Mouse (Mus musculus) thymus, adult 2 months (tissue): Measurements from ENCODE around the gene Fam198a. TPM values are rescaled to one million over a fixed set of nuclear protein-coding genes. Genes with fewer than 3 reads are reported as not detected.

Experiments used
- DNase-seq: peaks from one replicate; pipeline ENCODE4 v3.0.0; 2021
- H3K27ac ChIP-seq: fragments of 200-500 bp; 2 replicates; pipeline ENCODE4 v1.5.1; 2012; ENCODE audit warnings: low read length, control low read depth; ENCODE audit not compliant: control insufficient read depth, insufficient read depth
- H3K27me3 ChIP-seq: fragments of 200-500 bp; 2 replicates; pipeline ENCODE4 v1.6.1; 2012; ENCODE audit warnings: mild to moderate bottlenecking, low read length, moderate library complexity, mixed read lengths; ENCODE audit not compliant: control insufficient read depth, insufficient read depth
- H3K36me3 ChIP-seq: fragments of 200-500 bp; 2 replicates; pipeline ENCODE4 v1.6.1; 2012; ENCODE audit warnings: mild to moderate bottlenecking, low read length, moderate library complexity; ENCODE audit not compliant: control insufficient read depth, insufficient read depth
- H3K4me1 ChIP-seq: fragments of 200-500 bp; replicated peaks from 2 replicates; pipeline ENCODE4 v1.6.1; 2012; ENCODE audit warnings: low read length; ENCODE audit not compliant: control insufficient read depth, insufficient read depth
- H3K4me3 ChIP-seq: fragments of 200-500 bp; 2 replicates; pipeline ENCODE4 v1.5.1; 2012; ENCODE audit warnings: mild to moderate bottlenecking, low read length, control low read depth, moderate library complexity; ENCODE audit not compliant: control insufficient read depth, insufficient read depth
- CTCF ChIP-seq: fragments of 200-500 bp; IDR thresholded peaks from 2 replicates; pipeline ENCODE4 v1.5.1; 2012; ENCODE audit warnings: mild to moderate bottlenecking, control low read depth, low read length, moderate library complexity, borderline replicate concordance; ENCODE audit not compliant: control insufficient read depth, poor library complexity, insufficient read depth; ENCODE audit errors: extremely low read depth
- POLR2A ChIP-seq: fragments of 200-500 bp; IDR thresholded peaks from 2 replicates; pipeline ENCODE4 v1.6.1; 2012; ENCODE audit warnings: mild to moderate bottlenecking, low read length, control low read depth, moderate library complexity; ENCODE audit not compliant: control insufficient read depth, poor library complexity, insufficient read depth; ENCODE audit errors: extremely low read depth
- WGBS: fragments of 180-500 bp; shearing (Covaris S2); methylation state at CpG from one replicate; pipeline ENCODE4 v1.1.7; 2018; 5-methylcytosine and 5-hydroxymethylcytosine counted together
- polyA plus RNA-seq: library from polyadenylated mRNA; depleted of rRNA; stranded (reverse); fragments of >200 nt; gene quantifications from 2 replicates; pipeline ENCODE4 v1.2.3, GENCODE M21; 2012; rRNA removed

Fam198a gene
- polyA plus RNA-seq, 1 experiment: 0.69 TPM

DNA sequence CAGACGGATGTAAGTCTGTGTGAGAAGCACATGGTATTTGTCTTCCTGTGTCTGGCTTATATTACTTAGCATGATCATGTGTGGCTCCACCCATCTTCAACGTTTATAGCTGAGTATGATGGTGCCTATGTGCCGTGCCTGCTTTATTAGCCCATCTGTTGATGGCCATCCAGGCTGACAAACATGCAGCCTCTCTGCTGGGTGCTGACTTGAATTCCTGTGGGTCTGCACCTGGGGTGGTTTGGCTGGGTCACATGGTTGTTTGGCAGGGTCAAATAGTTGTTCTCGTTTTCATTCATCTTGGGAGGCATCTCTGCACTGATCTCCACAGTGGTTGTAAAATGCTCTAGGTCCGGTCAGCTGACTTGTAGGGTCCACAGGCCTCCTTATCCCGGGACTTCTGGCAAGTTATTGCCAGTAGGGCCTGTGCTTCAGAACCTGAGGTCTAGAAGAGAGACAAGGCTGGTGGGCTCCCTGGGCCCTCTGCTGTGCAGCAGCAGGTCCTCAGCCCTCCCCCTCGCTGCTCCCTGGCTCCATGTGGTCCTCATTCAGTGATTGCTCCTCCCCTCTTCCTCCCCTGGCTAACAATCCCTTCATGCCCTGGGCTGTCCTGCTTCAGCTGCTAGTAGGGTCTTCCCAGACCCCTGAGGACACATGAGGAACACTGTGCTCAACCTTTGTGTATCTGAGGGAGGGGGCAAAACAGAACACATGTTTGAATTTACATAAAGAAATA is 75.2 kb downstream of the Fam198a start:
- Histone ChIP-seq H3K27me3 (no peaks in the 10 kb centered on the region), H3K4me1 (no peaks in the 10 kb centered on the region), H3K27ac (no peak overlapping the region), H3K4me3 (no peak overlapping the region), H3K36me3 (no peaks in the 10 kb centered on the region)
- DNase-seq: no peak
- TF ChIP-seq POLR2A: no peak
- no peak for TF ChIP-seq CTCF
- WGBS: 80% methylated on average over 7 of the region's 7 CpGs

DNA sequence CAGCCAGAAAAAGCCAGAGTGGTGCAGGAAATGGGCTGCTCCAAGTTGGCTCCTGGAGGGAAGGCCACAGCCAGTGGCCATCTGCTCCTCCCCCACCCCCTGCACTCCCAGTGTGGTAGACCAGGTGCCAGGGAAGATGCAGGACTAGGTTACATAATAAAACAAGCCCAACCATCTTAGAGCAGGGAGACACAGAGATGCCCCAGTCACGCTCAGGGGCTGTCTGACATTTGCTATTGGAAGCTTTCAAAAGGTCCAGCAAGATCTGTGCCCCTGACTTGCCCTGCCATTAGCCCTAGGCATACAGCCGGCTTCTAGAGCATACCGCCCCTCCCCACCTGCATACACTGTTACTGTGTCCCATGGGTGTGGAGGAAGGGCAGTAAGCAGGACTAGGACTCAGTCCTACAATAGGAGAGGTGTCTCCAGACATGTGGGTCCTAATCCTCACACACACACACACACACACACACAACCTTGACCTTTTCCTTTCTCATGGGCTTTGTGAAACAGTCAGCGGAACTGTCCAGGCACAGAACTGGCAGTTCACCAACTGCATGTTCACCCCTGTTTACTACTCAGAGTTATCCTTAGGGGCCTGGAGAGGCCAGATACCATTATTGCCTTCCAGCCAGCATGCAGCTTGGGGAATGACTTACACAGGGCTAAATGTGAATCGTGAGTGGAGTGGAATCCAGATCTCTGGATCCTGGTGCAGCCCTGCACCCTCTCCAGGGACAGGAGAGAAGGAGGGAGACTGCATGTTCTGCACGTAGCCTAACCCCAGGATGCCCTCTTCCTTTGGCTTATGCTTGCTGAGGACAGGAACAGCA is 76.5 kb downstream of the Fam198a start:
- WGBS: 91% methylated on average over 6 of the region's 6 CpGs
- no peak for TF ChIP-seq CTCF
- TF ChIP-seq POLR2A: no peak
- Histone ChIP-seq H3K27ac (no peak overlapping the region), H3K27me3 (no peaks in the 10 kb centered on the region), H3K36me3 (no peaks in the 10 kb centered on the region), H3K4me1 (no peaks in the 10 kb centered on the region), H3K4me3 (no peak overlapping the region)
- DNase-seq: no peak

DNA sequence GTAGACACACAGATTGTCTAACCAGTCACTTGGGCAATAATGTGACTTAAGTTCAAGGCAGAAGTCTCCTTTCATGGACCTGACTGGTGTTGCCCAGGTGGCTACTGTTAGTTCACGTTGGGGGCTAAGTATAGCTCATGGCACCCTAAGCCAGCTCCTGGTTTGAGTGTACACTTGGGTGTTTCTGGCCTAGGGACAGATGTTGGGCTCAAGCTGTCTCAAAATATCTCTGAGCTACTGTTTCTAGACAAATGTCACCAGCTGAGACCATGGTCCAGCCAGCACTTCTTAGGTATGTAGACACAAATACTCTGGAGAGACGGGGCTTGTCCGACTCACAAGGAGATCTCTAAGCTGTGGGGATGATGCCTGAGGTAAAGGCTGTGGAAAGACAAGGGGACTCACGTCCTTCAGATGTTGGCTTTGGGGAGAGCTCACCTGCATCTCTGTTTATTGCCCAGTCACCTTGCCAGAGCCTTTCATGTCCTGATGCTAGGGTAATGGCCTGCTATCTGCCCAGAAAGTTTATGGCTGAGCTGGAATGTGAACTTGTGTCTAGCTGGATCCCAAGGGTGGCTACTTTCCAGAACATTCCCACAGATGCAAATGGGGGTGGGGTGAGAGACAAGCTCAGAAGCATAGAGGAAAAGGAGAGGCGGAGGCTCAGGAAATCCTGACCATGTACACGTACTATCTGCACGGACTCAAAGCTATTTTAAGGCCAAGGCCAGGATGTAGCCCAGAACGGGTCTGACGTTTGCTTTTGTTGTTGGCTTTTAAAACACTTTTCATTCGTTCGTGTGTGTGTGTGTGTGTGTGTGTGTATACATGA is 77.3 kb downstream of the Fam198a start:
- Histone ChIP-seq H3K4me3 (no peak overlapping the region), H3K4me1 (no peaks in the 10 kb centered on the region), H3K27me3 (no peaks in the 10 kb centered on the region), H3K27ac (no peak overlapping the region), H3K36me3 (no peaks in the 10 kb centered on the region)
- no peak for TF ChIP-seq POLR2A
- TF ChIP-seq CTCF: no peak
- no peak for DNase-seq
- 67% methylated on average over 11 of the region's 11 CpGs for WGBS

DNA sequence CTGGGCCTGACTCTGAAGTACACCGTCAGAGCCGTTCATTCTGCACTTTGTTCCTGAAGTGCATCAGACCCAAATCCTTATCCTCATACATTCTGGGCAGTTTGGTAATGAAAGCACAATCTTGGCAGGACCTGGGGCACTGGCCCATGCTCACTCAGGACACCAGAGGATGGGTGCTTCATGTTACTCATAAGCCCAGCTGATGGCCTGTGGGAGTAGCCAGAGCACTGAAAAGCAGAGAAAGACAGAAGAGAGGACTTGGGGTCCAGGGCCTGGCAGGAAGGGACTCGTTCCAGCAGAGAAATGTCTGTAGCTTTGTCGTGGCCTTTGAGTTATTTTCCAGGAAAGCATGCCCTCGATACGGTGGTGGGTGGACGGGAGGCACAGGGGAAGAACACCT is 79.0 kb downstream of the Fam198a start:
- TF ChIP-seq POLR2A: no peak
- no peak for TF ChIP-seq CTCF
- Histone ChIP-seq H3K27me3 (no peaks in the 10 kb centered on the region), H3K36me3 (no peaks in the 10 kb centered on the region), H3K4me3 (no peak overlapping the region), H3K27ac (no peak overlapping the region), H3K4me1 (no peaks in the 10 kb centered on the region)
- DNase-seq: no peak
- WGBS: 95% methylated on average over 7 of the region's 7 CpGs

Other genes starting within 250 kb of the Fam198a start
- 43.6 and 49.2 TPM in 2 replicates for gene Sec22c, start 245.5 kb upstream of the Fam198a start, polyA plus RNA-seq
- gene Ss18l2, start 240.7 kb upstream of the Fam198a start, polyA plus RNA-seq: 18.2 and 28.4 TPM in 2 replicates
- gene Nktr, start 231.8 kb upstream of the Fam198a start, polyA plus RNA-seq: 93.3 and 95.4 TPM in 2 replicates
- 6.9 and 12.2 TPM in 2 replicates for gene Zfp651, start 191.7 kb upstream of the Fam198a start, polyA plus RNA-seq
- gene Klhl40, start 173.4 kb upstream of the Fam198a start, polyA plus RNA-seq: 0.89 and 0.93 TPM in 2 replicates
- 1.1 and 12.5 TPM in 2 replicates for gene Hhatl, start 158.5 kb upstream of the Fam198a start, polyA plus RNA-seq
- 0.18 and 0.34 TPM in 2 replicates for gene Ccdc13, start 111.5 kb upstream of the Fam198a start, polyA plus RNA-seq
- gene Higd1a, start 92.6 kb upstream of the Fam198a start, polyA plus RNA-seq: 9.1 and 17.6 TPM in 2 replicates
- 0.99 and 1.0 TPM in 2 replicates for gene Ackr2, start 52.6 kb upstream of the Fam198a start, polyA plus RNA-seq
- 0.74 and 1.6 TPM in 2 replicates for gene Cyp8b1, start 34.7 kb upstream of the Fam198a start, polyA plus RNA-seq
- gene Pomgnt2, start 46.1 kb downstream of the Fam198a start, polyA plus RNA-seq: 15.2 and 19.3 TPM in 2 replicates
- 50.0 and 54.2 TPM in 2 replicates for gene Snrk, start 166.3 kb downstream of the Fam198a start, polyA plus RNA-seq